Mouse (Mus musculus): Measurements from ENCODE around the gene Hnrnpul1. TPM values are rescaled to one million over a fixed set of nuclear protein-coding genes. Genes with fewer than 3 reads are reported as not detected.

Gene Hnrnpul1
- polyA plus RNA-seq, 1 experiment from 2014 or later = 67.6 TPM

DNA sequence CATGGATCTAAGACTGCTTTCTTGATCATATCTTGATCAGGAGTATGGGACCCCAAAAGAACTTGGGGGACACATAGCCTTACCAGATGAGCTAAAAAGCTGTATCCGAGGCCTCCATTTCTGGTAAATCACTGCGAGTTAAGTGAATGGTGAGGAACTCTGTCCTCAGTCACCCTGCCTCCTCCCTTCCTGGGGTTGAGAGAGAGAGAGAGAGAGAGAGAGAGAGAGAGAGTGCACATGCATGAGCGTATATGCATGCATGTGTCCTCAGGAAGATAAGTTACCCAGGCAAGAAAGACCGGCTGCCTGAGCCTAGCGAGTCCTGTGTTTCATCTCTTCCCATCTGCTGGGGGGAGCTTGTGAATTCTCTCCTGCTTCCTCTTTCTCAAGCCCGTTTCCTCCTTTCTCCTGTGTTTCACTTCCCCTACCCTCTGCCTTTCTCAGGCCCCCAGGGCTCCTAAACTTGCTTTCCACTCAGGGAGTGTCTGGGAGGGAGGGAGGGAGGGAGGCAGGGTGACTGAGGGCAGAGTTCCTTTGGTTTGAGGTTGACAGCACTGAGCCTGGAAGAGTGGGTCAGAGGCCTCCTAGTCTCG is 47.9 kb downstream of the Hnrnpul1 start:
- peaks cover 7% of the 10 kb centered on the region; the same call in 1 of the 2 replicates for H3K9me3 ChIP-seq
- H3K9ac ChIP-seq (replicated peaks) = no peak overlapping the region
- H3K36me3 ChIP-seq = 0 out of 2 replicates have a peak, but pooled peaks cover 5% of the 10 kb centered on the region
- no peak overlapping the region for H3K4me2 ChIP-seq
- ATAC-seq (ENCODE audit: insufficient number of reproducible peaks, insufficient read depth, low FRiP score, low TSS enrichment, low read depth) = no peak
- peaks cover 48% of the 10 kb centered on the region for H3K4me1 ChIP-seq (replicated peaks)
- peaks cover 23% of the 10 kb centered on the region for H3K27me3 ChIP-seq
- no peak overlapping the region for H3K4me3 ChIP-seq (replicated peaks)
- 45% methylated on average over 7 of the region's 7 CpGs for WGBS
- no peak overlapping the region; the same call in 1 of the 2 replicates for H3K27ac ChIP-seq

DNA sequence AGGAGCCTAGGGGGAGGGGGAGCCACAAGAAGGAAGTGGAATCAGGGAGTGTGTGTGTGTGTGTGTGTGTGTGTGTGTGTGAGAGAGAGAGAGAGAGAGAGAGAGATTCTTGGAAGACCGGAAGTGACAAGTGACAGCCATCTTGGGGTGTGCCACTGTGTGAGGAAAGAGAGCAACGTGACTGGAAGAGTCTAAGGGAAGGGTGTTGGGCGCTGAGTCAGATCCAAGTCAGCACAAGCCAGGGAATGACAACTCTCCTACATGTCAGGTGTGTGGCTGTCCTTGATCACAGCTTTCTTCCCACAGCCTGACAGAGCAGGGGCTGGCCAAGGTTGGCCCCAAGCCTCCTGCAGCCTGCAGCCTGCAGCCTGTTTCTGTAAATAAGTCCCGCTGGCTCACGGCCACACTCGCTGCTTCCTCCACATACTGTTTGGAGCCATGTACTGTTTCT is 48.7 kb downstream of the Hnrnpul1 start:
- no peak for ATAC-seq (ENCODE audit: insufficient number of reproducible peaks, insufficient read depth, low FRiP score, low TSS enrichment, low read depth)
- Histone ChIP-seq H3K4me1 (replicated peaks) (peaks cover 39% of the 10 kb centered on the region), H3K9ac (replicated peaks) (no peak overlapping the region), H3K27ac (no peak overlapping the region), H3K27me3 (peaks cover 23% of the 10 kb centered on the region), H3K4me3 (replicated peaks) (no peak overlapping the region), H3K9me3 (peaks cover 14% of the 10 kb centered on the region; the same call in 1 of the 2 replicates), H3K36me3 (no peaks in the 10 kb centered on the region), H3K4me2 (no peak overlapping the region)
- 63% methylated on average over 6 of the region's 6 CpGs for WGBS

DNA sequence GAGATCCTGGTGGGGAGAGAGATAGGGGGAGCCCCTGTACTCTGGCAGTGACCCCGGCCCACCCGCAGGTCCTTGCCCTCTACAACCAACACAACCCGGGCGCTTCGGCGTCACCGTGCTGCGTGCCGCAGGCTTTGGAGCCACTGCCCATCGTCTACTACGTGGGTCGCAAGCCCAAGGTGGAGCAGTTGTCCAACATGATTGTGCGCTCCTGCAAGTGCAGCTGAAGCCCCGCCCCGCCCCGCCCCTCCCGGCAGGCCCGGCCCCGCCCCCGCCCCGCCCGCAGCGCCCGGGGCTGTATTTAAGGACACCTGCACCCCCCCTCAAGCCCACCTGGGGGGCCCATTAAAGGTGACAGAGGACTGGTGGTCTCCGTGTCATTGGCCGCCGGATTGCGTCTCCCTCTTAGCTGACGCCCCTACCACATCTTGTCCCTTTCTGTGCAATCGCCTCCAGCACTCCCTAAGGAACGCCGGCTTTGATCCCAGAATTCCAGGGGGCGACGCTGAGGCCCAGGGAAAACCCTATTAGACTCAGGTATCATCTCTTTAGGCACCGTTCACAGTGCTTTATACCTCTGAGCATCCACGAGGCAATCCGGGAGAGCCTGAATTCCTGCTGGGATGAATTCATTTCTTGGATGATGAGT is 49.7 kb downstream of the Hnrnpul1 start:
- Histone ChIP-seq H3K36me3 (no peaks in the 10 kb centered on the region), H3K9me3 (peaks cover 17% of the 10 kb centered on the region; the same call in 1 of the 2 replicates), H3K4me2 (peak overlapping the region; percentile 66), H3K9ac (replicated peaks) (peak overlapping the region; percentile 27; the same call in 1 of the 2 replicates), H3K4me3 (replicated peaks) (peak overlapping the region; percentile 37), H3K27ac (no peak overlapping the region), H3K27me3 (peaks cover 20% of the 10 kb centered on the region), H3K4me1 (replicated peaks) (peaks cover 29% of the 10 kb centered on the region)
- WGBS = 4% methylated on average over 28 of the region's 37 CpGs
- ATAC-seq (ENCODE audit: insufficient number of reproducible peaks, insufficient read depth, low FRiP score, low TSS enrichment, low read depth) = no peak

DNA sequence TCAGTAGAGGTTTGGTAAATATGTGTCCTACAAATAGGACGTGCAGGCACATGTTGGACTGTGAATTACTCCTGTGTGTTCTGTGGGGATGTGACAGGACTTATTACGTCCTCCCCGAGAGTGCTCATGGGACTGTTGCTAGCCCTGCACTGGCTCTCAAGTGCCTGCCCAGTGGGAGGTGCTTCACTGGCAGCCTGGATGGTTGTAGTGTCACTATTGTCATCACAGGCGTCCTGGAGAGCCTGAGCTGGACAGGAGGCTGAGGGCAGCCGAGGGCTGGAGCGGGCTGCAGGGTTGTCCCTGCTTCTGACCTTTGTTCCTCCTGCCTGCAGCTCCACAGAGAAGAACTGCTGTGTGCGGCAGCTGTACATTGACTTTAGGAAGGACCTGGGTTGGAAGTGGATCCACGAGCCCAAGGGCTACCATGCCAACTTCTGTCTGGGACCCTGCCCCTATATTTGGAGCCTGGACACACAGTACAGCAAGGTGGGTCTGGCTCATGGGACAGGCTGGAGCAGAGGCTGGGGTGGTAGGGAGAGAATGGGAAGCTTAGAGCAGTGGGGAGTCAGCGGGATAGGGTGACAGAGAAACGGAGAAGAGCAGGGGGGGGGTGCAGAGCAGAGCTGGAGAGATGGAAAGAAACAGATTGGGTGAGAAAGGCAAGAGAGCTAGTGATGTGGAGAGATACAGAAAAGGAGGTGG is 50.6 kb downstream of the Hnrnpul1 start:
- peaks cover 20% of the 10 kb centered on the region for H3K27me3 ChIP-seq
- H3K9ac ChIP-seq (replicated peaks) = peak overlapping the region; percentile 35; the same call in 1 of the 2 replicates
- H3K4me1 ChIP-seq (replicated peaks) = peaks cover 27% of the 10 kb centered on the region
- no peak for ATAC-seq (ENCODE audit: insufficient number of reproducible peaks, insufficient read depth, low FRiP score, low TSS enrichment, low read depth)
- no peak overlapping the region for H3K4me2 ChIP-seq
- H3K9me3 ChIP-seq = peaks cover 17% of the 10 kb centered on the region; the same call in 1 of the 2 replicates
- no peak overlapping the region for H3K27ac ChIP-seq
- WGBS = 28% methylated on average over 10 of the region's 10 CpGs
- H3K36me3 ChIP-seq = no peaks in the 10 kb centered on the region
- H3K4me3 ChIP-seq (replicated peaks) = no peak overlapping the region

DNA sequence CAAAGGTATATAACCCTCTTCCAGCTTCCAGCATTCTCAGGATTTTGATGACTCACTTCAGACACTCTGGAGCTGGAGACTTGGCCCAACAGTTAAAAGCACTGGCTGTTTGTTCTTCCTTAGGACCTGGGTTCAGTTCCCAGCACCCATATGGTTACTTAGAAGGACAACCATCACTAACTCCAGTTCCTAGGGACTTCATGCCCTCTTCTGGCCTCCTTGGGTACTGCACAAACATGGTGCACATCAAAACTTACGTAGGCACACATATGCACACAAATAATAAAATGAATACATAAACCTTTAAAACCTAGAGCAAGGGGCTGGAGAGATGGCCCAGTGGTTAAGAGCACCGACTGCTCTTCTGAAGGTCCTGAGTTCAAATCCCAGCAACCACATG is 52.2 kb downstream of the Hnrnpul1 start:
- 94% methylated on average over 2 of the region's 2 CpGs for WGBS
- Histone ChIP-seq H3K4me1 (replicated peaks) (peaks cover 16% of the 10 kb centered on the region; the same call in 1 of the 2 replicates), H3K4me3 (replicated peaks) (no peak overlapping the region), H3K4me2 (no peak overlapping the region), H3K9ac (replicated peaks) (no peak overlapping the region), H3K9me3 (peaks cover 17% of the 10 kb centered on the region; the same call in 1 of the 2 replicates), H3K27me3 (peaks cover 20% of the 10 kb centered on the region), H3K36me3 (no peaks in the 10 kb centered on the region), H3K27ac (no peak overlapping the region)
- ATAC-seq (ENCODE audit: insufficient number of reproducible peaks, insufficient read depth, low FRiP score, low TSS enrichment, low read depth) = no peak

DNA sequence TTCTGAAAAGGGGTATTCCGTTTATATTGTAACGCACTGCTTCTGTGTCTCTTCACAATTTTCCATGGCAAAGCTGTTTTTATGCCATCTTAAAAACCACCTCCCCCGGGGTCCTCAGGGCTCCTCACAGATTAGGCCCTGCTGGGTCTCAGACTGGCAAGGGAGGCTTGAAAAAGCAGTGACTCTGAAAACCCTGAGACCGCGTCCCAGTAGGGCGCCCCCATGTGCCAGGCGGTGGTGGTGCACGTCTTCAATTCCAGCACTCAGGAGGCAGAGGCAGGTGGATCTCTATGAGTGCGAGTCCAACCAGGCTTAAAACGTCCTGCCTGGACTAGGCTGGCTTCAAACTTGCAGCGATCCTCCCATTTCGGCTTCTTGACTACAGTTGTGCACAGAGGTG is 53.8 kb downstream of the Hnrnpul1 start:
- H3K9ac ChIP-seq (replicated peaks) = no peak overlapping the region
- H3K4me3 ChIP-seq (replicated peaks) = no peak overlapping the region
- no peak overlapping the region for H3K27ac ChIP-seq
- H3K9me3 ChIP-seq = peaks cover 17% of the 10 kb centered on the region; the same call in 1 of the 2 replicates
- no peak for ATAC-seq (ENCODE audit: insufficient number of reproducible peaks, insufficient read depth, low FRiP score, low TSS enrichment, low read depth)
- no peaks in the 10 kb centered on the region for H3K36me3 ChIP-seq
- peaks cover 20% of the 10 kb centered on the region for H3K27me3 ChIP-seq
- WGBS = 77% methylated on average over 12 of the region's 12 CpGs
- no peak overlapping the region for H3K4me2 ChIP-seq
- H3K4me1 ChIP-seq (replicated peaks) = peaks cover 9% of the 10 kb centered on the region; the same call in 1 of the 2 replicates

DNA sequence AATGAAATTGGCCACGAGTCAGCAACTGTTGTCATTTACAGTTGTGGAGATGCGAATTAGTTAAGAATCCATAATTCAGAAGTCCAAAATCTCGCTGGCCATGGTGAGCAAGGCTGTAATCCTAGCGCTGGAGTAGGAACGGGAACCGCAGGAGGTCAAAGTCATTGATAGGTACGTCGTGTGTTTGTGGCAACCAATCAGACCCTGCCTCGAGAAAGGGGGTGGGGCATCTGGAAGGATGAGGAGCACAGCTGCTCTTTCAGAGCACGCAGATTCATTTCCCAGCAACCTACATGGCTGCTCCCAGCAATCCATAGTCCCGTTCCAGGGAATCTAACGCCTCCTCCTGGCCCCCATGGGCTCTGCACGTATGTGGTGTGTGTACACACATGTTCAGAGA is 54.7 kb downstream of the Hnrnpul1 start:
- Histone ChIP-seq H3K9me3 (peaks cover 17% of the 10 kb centered on the region; the same call in 1 of the 2 replicates), H3K4me2 (no peak overlapping the region), H3K4me3 (replicated peaks) (no peak overlapping the region), H3K4me1 (replicated peaks) (peaks cover 5% of the 10 kb centered on the region; the same call in 1 of the 2 replicates), H3K27me3 (peaks cover 15% of the 10 kb centered on the region), H3K36me3 (no peaks in the 10 kb centered on the region), H3K27ac (no peak overlapping the region), H3K9ac (replicated peaks) (no peak overlapping the region)
- WGBS = 62% methylated on average over 13 of the region's 13 CpGs
- ATAC-seq (ENCODE audit: insufficient number of reproducible peaks, insufficient read depth, low FRiP score, low TSS enrichment, low read depth) = no peak

DNA sequence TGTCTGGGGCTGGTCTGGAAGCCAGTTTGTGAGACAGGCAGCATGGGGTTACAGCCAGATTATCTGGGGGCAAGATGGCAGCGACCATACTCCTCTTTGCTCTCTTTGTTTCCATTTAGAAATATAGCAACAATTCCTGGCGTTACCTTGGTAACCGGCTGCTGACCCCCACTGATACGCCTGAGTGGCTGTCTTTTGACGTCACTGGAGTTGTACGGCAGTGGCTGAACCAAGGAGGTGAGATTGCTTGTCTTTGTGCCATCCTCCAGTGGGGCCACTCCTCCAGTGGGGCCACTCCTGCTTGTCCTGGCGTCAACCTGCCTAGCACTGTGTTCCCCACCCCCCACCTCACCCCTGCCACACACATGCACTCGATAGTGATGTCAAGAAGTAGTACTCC is 60.5 kb downstream of the Hnrnpul1 start:
- WGBS = 74% methylated on average over 8 of the region's 8 CpGs
- Histone ChIP-seq H3K27ac (no peak overlapping the region), H3K4me1 (replicated peaks) (peaks cover 4% of the 10 kb centered on the region), H3K4me3 (replicated peaks) (no peak overlapping the region), H3K27me3 (peaks cover 27% of the 10 kb centered on the region), H3K9ac (replicated peaks) (no peak overlapping the region), H3K36me3 (no peaks in the 10 kb centered on the region), H3K9me3 (no peaks in the 10 kb centered on the region; the same call in 1 of the 2 replicates), H3K4me2 (no peak overlapping the region)
- ATAC-seq (ENCODE audit: insufficient number of reproducible peaks, insufficient read depth, low FRiP score, low TSS enrichment, low read depth) = no peak

DNA sequence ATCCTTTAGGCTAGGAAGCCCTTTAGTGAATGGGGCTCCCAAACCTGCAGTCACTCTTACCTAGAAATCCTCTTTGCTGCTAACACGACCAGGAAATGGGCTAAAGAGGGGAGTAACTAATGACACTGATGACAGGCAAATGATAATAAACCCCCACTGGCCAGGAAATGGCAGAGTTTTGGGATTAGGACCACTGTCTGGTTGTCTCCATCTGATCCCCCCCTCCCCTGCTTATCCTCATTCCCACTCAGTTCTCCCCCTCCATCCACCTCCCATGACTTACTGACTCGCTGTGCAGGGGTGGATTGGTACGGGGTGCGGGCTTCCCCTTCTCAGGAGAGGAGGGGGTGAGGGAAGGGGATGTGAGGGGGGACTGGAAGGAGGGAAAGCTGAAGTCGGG is 64.5 kb downstream of the Hnrnpul1 start:
- no peaks in the 10 kb centered on the region; the same call in 1 of the 2 replicates for H3K9me3 ChIP-seq
- no peaks in the 10 kb centered on the region for H3K36me3 ChIP-seq
- peak overlapping the region; percentile 87 for H3K4me2 ChIP-seq
- no peak for ATAC-seq (ENCODE audit: insufficient number of reproducible peaks, insufficient read depth, low FRiP score, low TSS enrichment, low read depth)
- H3K27me3 ChIP-seq = peaks cover 67% of the 10 kb centered on the region
- no peak overlapping the region for H3K9ac ChIP-seq (replicated peaks)
- H3K4me3 ChIP-seq (replicated peaks) = no peak overlapping the region
- peaks cover 36% of the 10 kb centered on the region for H3K4me1 ChIP-seq (replicated peaks)
- 33% methylated on average over 5 of the region's 5 CpGs for WGBS
- H3K27ac ChIP-seq = no peak overlapping the region

DNA sequence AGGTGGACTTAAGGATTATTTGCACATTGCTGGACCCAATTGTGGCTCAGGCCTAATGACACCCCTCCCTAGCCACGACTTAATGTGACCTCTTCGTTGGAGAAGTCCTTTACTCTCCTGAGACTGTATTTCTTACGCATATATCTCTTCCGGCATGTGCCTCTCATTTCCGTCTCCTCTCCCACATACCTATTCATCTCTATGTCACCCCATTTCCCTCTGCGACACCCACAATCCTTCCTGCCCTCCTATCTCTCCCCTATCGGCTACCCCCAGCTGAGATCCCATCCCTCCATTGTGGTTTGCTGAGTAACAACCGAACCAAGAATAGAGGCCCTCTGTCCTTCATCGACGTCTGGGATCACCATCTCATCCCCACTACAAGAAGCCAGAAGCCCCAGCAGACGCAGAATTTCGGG is 64.9 kb downstream of the Hnrnpul1 start:
- ATAC-seq (ENCODE audit: insufficient number of reproducible peaks, insufficient read depth, low FRiP score, low TSS enrichment, low read depth) = no peak
- peaks cover 72% of the 10 kb centered on the region for H3K27me3 ChIP-seq
- 11% methylated on average over 12 of the region's 12 CpGs for WGBS

More for the DNA sequence above, 64.9 kb downstream of the Hnrnpul1 start:
- H3K9me3 ChIP-seq = no peaks in the 10 kb centered on the region; the same call in 1 of the 2 replicates
- peaks cover 36% of the 10 kb centered on the region for H3K4me1 ChIP-seq (replicated peaks)
- H3K4me3 ChIP-seq (replicated peaks) = peak overlapping the region; percentile 67
- peak overlapping the region; percentile 87 for H3K4me2 ChIP-seq
- H3K27ac ChIP-seq = no peak overlapping the region
- no peaks in the 10 kb centered on the region for H3K36me3 ChIP-seq
- no peak overlapping the region for H3K9ac ChIP-seq (replicated peaks)
